Mouse (Mus musculus) myocyte (in vitro differentiated cells): ENCODE data around the gene Calhm3. TPM values are rescaled to one million over a fixed set of nuclear protein-coding genes. Genes with fewer than 3 reads are reported as not detected.
A peak's percentile ranks its signal among the peaks of the same experiment; 100 is the strongest.

Source experiments
- H3K27me3 ChIP-seq: one replicate; pipeline ENCODE4 v1.6.1; 2011; ENCODE audit not compliant: control insufficient read depth, insufficient read depth, insufficient read length
- H3K36me3 ChIP-seq: one replicate; pipeline ENCODE4 v1.6.1; 2011; ENCODE audit not compliant: control insufficient read depth, insufficient read depth
- H3K4me2 ChIP-seq: one replicate; pipeline ENCODE4 v1.6.1; 2011; ENCODE audit warnings: low read depth, control low read depth
- H3K4me3 ChIP-seq: one replicate; pipeline ENCODE4 v1.5.1; 2011; ENCODE audit warnings: mild to moderate bottlenecking, control low read depth, moderate library complexity
- H3K79me2 ChIP-seq: one replicate; pipeline ENCODE4 v1.6.1; 2011; ENCODE audit not compliant: control insufficient read depth, insufficient read depth
- H3ac ChIP-seq: one replicate; pipeline ENCODE4 v1.6.1; 2011; ENCODE audit not compliant: control insufficient read depth, insufficient read length
- CEBPB ChIP-seq: IDR thresholded peaks from 2 replicates; pipeline ENCODE4 v1.6.1; 2011; ENCODE audit warnings: mild to moderate bottlenecking, moderate library complexity; ENCODE audit not compliant: poor library complexity, insufficient read depth, severe bottlenecking
- E2F4 ChIP-seq: IDR thresholded peaks from one replicate; pipeline ENCODE4 v1.6.1; 2011; ENCODE audit warnings: mild to moderate bottlenecking, control low read depth, moderate library complexity; ENCODE audit not compliant: insufficient read depth
- MAX ChIP-seq: IDR thresholded peaks from one replicate; pipeline ENCODE4 v1.6.1; 2011; ENCODE audit warnings: low read depth, mild to moderate bottlenecking, control low read depth
- MYOD1 ChIP-seq, 3 experiments: IDR thresholded peaks; one replicate each; pipeline ENCODE4 v1.6.1; 2011; ENCODE audit warnings: control low read depth in 2 of 3, low read depth in 2 of 3, mild to moderate bottlenecking in 2 of 3, moderate library complexity in 1 of 3; ENCODE audit not compliant: insufficient read length in 2 of 3, control insufficient read depth in 1 of 3
- MYOG ChIP-seq, 3 experiments: IDR thresholded peaks; one replicate each; pipeline ENCODE4 v1.6.1; 2011; ENCODE audit warnings: control low read depth in 2 of 3, low read depth in 2 of 3, mild to moderate bottlenecking in 2 of 3; ENCODE audit not compliant: insufficient read length in 2 of 3, control insufficient read depth in 1 of 3, insufficient read depth in 1 of 3
- POLR2A ChIP-seq: IDR thresholded peaks from one replicate; pipeline ENCODE4 v1.6.1; 2011; ENCODE audit warnings: low read depth, mild to moderate bottlenecking, control low read depth, moderate library complexity; ENCODE audit not compliant: insufficient read length
- POLR2AphosphoS2 ChIP-seq: IDR thresholded peaks from one replicate; pipeline ENCODE4 v1.6.1; 2011; ENCODE audit warnings: low read depth, control low read depth; ENCODE audit not compliant: insufficient read length
- REST ChIP-seq: IDR thresholded peaks from one replicate; pipeline ENCODE4 v1.6.1; 2011; ENCODE audit warnings: mild to moderate bottlenecking, control low read depth, moderate library complexity; ENCODE audit not compliant: insufficient read depth, insufficient read length
- SRF ChIP-seq: IDR thresholded peaks from one replicate; pipeline ENCODE4 v1.6.1; 2011; ENCODE audit warnings: low read depth; ENCODE audit not compliant: control insufficient read depth, insufficient read length
- TCF12 ChIP-seq: IDR thresholded peaks from one replicate; pipeline ENCODE4 v1.6.1; 2011; ENCODE audit warnings: mild to moderate bottlenecking, control low read depth; ENCODE audit not compliant: poor library complexity, insufficient read depth, severe bottlenecking
- TCF3 ChIP-seq: IDR thresholded peaks from one replicate; pipeline ENCODE4 v1.6.1; 2011; ENCODE audit warnings: low read depth, control low read depth; ENCODE audit not compliant: insufficient read length
- USF1 ChIP-seq: IDR thresholded peaks from one replicate; pipeline ENCODE4 v1.6.1; 2011; ENCODE audit warnings: low read depth, mild to moderate bottlenecking, control low read depth, moderate library complexity
- polyA plus RNA-seq: library from polyadenylated mRNA; unstranded; fragments of >200 nt; fragmentation: generic; extraction: Trizol; gene quantifications from one replicate; pipeline ENCODE4 v1.2.1, GENCODE M21; 2012; ENCODE audit warnings: missing spikeins

Gene Calhm3
- polyA plus RNA-seq, 1 experiment, result not detected

DNA sequence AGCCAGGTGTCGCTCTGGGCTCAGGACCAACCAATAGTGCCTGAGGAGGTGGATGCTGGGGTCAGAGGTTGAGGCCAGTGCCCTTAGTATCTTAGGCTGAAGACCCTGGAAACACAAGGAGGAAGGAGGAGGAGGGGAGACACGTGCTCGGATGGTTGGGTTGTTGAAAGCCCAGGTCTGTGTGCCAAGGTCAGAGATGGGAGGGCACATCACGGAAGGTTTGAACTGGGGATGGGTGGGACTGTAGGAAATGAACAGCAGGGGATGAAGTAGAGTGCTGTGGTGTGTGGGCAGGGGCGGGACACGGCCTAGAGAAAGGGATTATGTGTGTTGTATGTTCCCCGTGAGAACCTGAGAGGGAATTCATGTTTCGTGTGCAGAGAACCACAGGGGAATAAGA is 26.7 kb upstream of the Calhm3 start:
- Histone ChIP-seq H3K4me3 (no peak overlapping the region), H3K36me3 (no peaks in the 10 kb centered on the region), H3K4me2 (no peak overlapping the region), H3K79me2 (peaks cover 3% of the 10 kb centered on the region), H3ac (no peak overlapping the region), H3K27me3 (no peaks in the 10 kb centered on the region)
- no peak for TF ChIP-seq TCF12
- TF ChIP-seq REST, result no peak
- no peak for TF ChIP-seq MYOG (IDR thresholded peaks at IDR 0.05; ENCODE audit: control insufficient read depth in 1 of 3, insufficient read depth in 1 of 3, insufficient read length in 2 of 3, low read depth in 2 of 3)
- TF ChIP-seq SRF, result no peak
- TF ChIP-seq MYOD1 (IDR thresholded peaks at IDR 0.05; ENCODE audit: control insufficient read depth in 1 of 3, insufficient read length in 2 of 3, low read depth in 2 of 3), result no peak
- TF ChIP-seq POLR2A, result no peak
- TF ChIP-seq E2F4, result no peak
- no peak for TF ChIP-seq POLR2AphosphoS2
- TF ChIP-seq MAX, result no peak
- no peak for TF ChIP-seq USF1
- no peak for TF ChIP-seq TCF3
- TF ChIP-seq CEBPB, result no peak

- Histone ChIP-seq H3K27me3 (no peaks in the 10 kb centered on the region), H3K4me2 (peak overlapping the region; percentile 74), H3K4me3 (peak overlapping the region; percentile 19)
Observed at GRCm38 (mm10) chr19:47180011-47180410, 22.4 kb upstream of the Calhm3 start.

DNA sequence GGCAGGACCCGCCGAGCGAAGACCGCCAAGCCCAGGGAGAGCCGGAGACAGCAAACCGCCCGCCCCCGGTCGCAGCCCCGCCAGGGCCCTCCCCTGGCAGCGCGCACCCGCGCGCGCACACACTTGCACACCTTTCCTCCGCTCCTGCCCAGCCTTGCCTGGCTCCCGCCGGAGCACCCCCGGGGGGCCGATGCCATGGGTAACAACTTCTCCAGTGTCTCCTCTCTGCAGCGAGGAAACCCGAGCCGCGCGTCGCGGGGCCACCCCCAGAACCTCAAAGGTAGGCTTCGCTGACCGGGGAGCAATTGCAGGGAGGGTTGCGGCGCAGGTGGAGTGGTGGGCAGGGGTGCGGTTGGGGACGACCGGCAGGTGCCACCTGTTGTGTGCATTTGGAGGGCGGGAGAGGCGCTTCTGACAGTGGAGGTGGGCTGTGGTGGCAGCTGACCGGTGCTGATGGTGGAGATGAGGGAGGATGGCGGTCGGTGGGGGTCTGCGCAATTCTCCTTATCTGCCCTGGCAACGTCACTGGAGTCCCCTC is 21.8 kb upstream of the Calhm3 start:
- peaks cover 3% of the 10 kb centered on the region for H3K79me2 ChIP-seq
- H3K4me2 ChIP-seq, result peak overlapping the region; percentile 74
- no peaks in the 10 kb centered on the region for H3K36me3 ChIP-seq
- TF ChIP-seq MYOG (IDR thresholded peaks at IDR 0.05; ENCODE audit: control insufficient read depth in 1 of 3, insufficient read depth in 1 of 3, insufficient read length in 2 of 3, low read depth in 2 of 3) (peak in 2 of 3 experiments; percentile 37 to 83), POLR2A (no peak), MYOD1 (IDR thresholded peaks at IDR 0.05; ENCODE audit: control insufficient read depth in 1 of 3, insufficient read length in 2 of 3, low read depth in 2 of 3) (peak in 2 of 3 experiments; percentile 58 to 85), USF1 (no peak), SRF (no peak), TCF12 (no peak), E2F4 (no peak), POLR2AphosphoS2 (no peak), CEBPB (no peak), TCF3 (no peak), REST (no peak), MAX (no peak)
- H3K27me3 ChIP-seq, result no peaks in the 10 kb centered on the region
- H3ac ChIP-seq, result peak overlapping the region; percentile 10
- H3K4me3 ChIP-seq, result peak overlapping the region; percentile 19

More at GRCm38 (mm10) chr19:47180011-47180410, 22.4 kb upstream of the Calhm3 start:
- TF ChIP-seq POLR2A (no peak), MYOG (IDR thresholded peaks at IDR 0.05; ENCODE audit: control insufficient read depth in 1 of 3, insufficient read depth in 1 of 3, insufficient read length in 2 of 3, low read depth in 2 of 3) (no peak), MYOD1 (IDR thresholded peaks at IDR 0.05; ENCODE audit: control insufficient read depth in 1 of 3, insufficient read length in 2 of 3, low read depth in 2 of 3) (no peak), SRF (no peak), POLR2AphosphoS2 (no peak), REST (no peak)
- Histone ChIP-seq H3ac (peak overlapping the region; percentile 10), H3K79me2 (peaks cover 3% of the 10 kb centered on the region), H3K36me3 (no peaks in the 10 kb centered on the region)

DNA sequence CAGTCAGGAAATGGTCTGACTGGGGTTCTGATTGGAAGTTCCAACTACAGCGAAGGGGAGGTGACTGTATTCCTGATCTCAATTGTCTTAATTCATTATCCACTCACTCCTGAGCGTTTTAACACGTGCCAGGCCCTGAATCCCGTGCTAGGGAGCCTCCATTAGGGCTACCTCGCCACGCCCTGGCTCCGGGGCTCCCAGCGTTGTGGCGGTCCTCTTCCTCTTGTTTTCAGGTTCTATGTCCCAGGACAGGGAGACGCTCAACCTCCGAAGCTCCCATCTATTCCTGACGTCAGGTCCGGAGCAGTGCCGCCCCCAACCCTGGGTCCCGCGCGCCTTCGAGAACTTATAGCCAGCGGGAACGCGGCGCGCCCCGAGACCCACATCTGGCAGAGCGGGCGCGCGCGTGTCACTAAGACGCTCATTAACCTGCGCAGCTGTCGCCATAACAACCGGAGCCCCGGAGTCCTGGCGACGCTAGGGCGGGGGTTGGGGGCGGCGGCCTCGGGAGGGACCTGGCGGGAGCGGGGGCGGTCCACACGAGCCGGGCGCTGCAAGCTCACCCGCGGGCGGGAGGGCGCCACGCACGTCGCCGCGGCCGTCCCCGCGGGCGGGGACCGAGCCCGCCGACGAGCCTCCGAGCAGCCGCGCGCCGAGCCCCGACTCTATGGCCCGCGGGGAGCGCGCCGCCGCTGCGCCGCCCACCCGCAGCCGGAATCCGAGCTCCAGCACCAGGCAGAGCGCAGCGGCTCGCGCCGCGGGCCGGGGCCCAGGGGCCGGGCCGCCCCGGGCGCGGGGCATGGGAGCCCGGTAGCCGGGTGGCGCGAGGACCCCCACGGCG is 21.1 kb upstream of the Calhm3 start, which contains the start of gene Neurl1a:
Gene Neurl1a (plus strand): TSS at position 390 of the 841 bp plus-strand sequence.
- Histone ChIP-seq H3ac (peak within 1 kb of the TSS; percentile 10), H3K79me2 (peaks cover 3% of the 10 kb centered on the region), H3K36me3 (no peaks in the 10 kb centered on the region), H3K4me2 (peak within 1 kb of the TSS; percentile 81), H3K4me3 (peak within 1 kb of the TSS; percentile 19), H3K27me3 (no peaks in the 10 kb centered on the region)
- TF ChIP-seq SRF, result no peak
- no peak for TF ChIP-seq TCF3
- TF ChIP-seq E2F4, result no peak
- TF ChIP-seq TCF12, result no peak
- peak in 1 of 3 experiments; percentile 1 for TF ChIP-seq MYOG (IDR thresholded peaks at IDR 0.05; ENCODE audit: control insufficient read depth in 1 of 3, insufficient read depth in 1 of 3, insufficient read length in 2 of 3, low read depth in 2 of 3)
- no peak for TF ChIP-seq REST
- TF ChIP-seq POLR2AphosphoS2, result no peak
- peak; percentile 41 for TF ChIP-seq POLR2A
- TF ChIP-seq USF1, result no peak
- no peak for TF ChIP-seq MAX
